Mouse (Mus musculus) C2C12 (cell line): ENCODE data around the gene Fam193b.

Experiments used
- CTCF ChIP-seq: IDR thresholded peaks from one replicate; pipeline ENCODE4 v1.5.1; 2011; ENCODE audit not compliant: control insufficient read depth, insufficient read depth, insufficient read length
- MYOD1 ChIP-seq: IDR thresholded peaks from one replicate; pipeline ENCODE4 v1.6.1; 2011; ENCODE audit warnings: low read depth; ENCODE audit not compliant: control insufficient read depth, insufficient read length

DNA sequence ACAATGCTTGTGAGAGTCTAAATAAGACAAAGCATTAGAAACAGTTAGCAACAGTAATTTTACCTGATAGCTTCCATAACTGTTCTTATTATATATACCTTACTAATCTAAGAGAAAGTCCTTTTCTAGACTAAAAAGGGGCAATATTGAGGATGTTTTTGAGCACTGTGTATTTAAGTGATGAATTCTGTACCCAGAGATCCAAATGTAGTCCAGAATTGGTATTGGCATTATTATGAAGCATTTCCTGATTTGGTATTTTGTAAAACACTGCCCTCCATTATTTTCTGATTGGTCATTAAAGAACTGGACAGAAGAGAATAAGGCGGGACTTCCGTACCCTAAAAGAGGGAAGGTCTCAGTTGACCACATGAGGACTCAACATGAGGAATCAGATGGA is 2.5 kb upstream of the Fam193b start, which contains the start of gene Tmed9:
- no peak for TF ChIP-seq MYOD1
- no peak for TF ChIP-seq CTCF
